Mouse (Mus musculus) heart, adult 2 months (tissue): Measurements from ENCODE around the gene Jak1.

ENCODE experiments used
- CTCF ChIP-seq: fragments of 200-600 bp; IDR thresholded peaks from 2 replicates; pipeline ENCODE4 v1.8.1; 2022; ENCODE audit warnings: antibody characterized with exemption, mild to moderate bottlenecking, moderate library complexity
- EP300 ChIP-seq: fragments of 200-500 bp; IDR thresholded peaks from 2 replicates; pipeline ENCODE4 v1.6.1; 2011; ENCODE audit warnings: low read depth, low read length, control low read depth; ENCODE audit not compliant: insufficient read depth

- no peak for TF ChIP-seq EP300
- no peak for TF ChIP-seq CTCF
Observed at GRCm38 (mm10) chr4:101207492-101207891, 57.6 kb downstream of the Jak1 start.
